Mouse (Mus musculus) heart, postnatal 0 days (tissue): ENCODE results near the gene Cd22. TPM values are rescaled to one million over a fixed set of nuclear protein-coding genes. Genes with fewer than 3 reads are reported as not detected.
"Not testable (repeated sequence)": the region's sequence is repeated elsewhere in the genome, so short reads cannot be mapped to it uniquely, and the experiment has no call there.

Experiments
- ATAC-seq: fragments of 200-750 bp; cut with Nextera tagmentation; 2 replicates; pipeline ENCODE4 v1.8.0; 2017; ENCODE audit warnings: low read depth, moderate number of reproducible peaks, moderate library complexity; ENCODE audit not compliant: insufficient read depth
- DNase-seq: peaks from one replicate; pipeline ENCODE4 v3.0.0-alpha.2; 2016; ENCODE audit warnings: low spot score
- H3K27ac ChIP-seq: fragments of 300-500 bp; sonication (generic); 2 replicates; pipeline ENCODE4 v1.5.1; 2014; ENCODE audit warnings: low read depth, mild to moderate bottlenecking
- H3K27me3 ChIP-seq: fragments of 300-500 bp; sonication (generic); 2 replicates; pipeline ENCODE4 v1.6.1; 2014; ENCODE audit warnings: low read length, mixed read lengths; ENCODE audit not compliant: control insufficient read depth, insufficient read depth
- H3K36me3 ChIP-seq: fragments of 300-500 bp; sonication (generic); replicated peaks from 2 replicates; pipeline ENCODE4 v1.6.1; 2014; ENCODE audit warnings: low read length, mixed read lengths; ENCODE audit not compliant: control insufficient read depth, insufficient read depth
- H3K4me1 ChIP-seq: fragments of 300-500 bp; sonication (generic); 2 replicates; pipeline ENCODE4 v1.6.1; 2014; ENCODE audit warnings: antibody characterized with exemption; ENCODE audit not compliant: control insufficient read depth, insufficient read depth
- H3K4me2 ChIP-seq: fragments of 300-500 bp; sonication (generic); 2 replicates; pipeline ENCODE4 v1.6.1; 2014; ENCODE audit warnings: low read depth, mild to moderate bottlenecking, low read length, moderate library complexity
- H3K4me3 ChIP-seq: fragments of 300-500 bp; sonication (generic); 2 replicates; pipeline ENCODE4 v1.5.1; 2014; ENCODE audit warnings: low read depth, low read length
- H3K9ac ChIP-seq: fragments of 300-500 bp; sonication (generic); replicated peaks from 2 replicates; pipeline ENCODE4 v1.6.1; 2014; ENCODE audit warnings: low read depth, low read length, mixed read lengths
- H3K9me3 ChIP-seq: fragments of 300-500 bp; sonication (generic); replicated peaks from 2 replicates; pipeline ENCODE4 v1.6.1; 2016; ENCODE audit warnings: low read length; ENCODE audit not compliant: control insufficient read depth
- CTCF ChIP-seq: IDR thresholded peaks from 2 replicates; pipeline ENCODE4 v1.5.1; 2016; ENCODE audit warnings: antibody characterized with exemption, control low read depth, low read depth
- EP300 ChIP-seq: IDR thresholded peaks from 2 replicates; pipeline ENCODE4 v1.6.1; 2016; ENCODE audit warnings: antibody characterized with exemption, low read depth
- WGBS: fragments of 180-500 bp; shearing (Covaris S2); extraction: QIAGEN DNeasy Blood & Tissue Kit; methylation state at CpG from one replicate; pipeline ENCODE4 v1.1.7; 2014; 5-methylcytosine and 5-hydroxymethylcytosine counted together
- polyA plus RNA-seq: library from polyadenylated mRNA; unstranded; fragments of >200 nt; fragmentation: Nextera tagmentation; extraction: Ambion mirVana; gene quantifications from 2 replicates; pipeline ENCODE4 v1.2.1, GENCODE M21; 2015
- total RNA-seq: library from RNA; depleted of rRNA; stranded (reverse); fragments of >200 nt; gene quantifications from 2 replicates; pipeline ENCODE4 v1.2.3, GENCODE M21; 2014; ENCODE audit warnings: low replicate concordance

Cd22 gene
- total and polyA plus RNA-seq, 2 experiments from 2014 or later = 0.08 TPM; not detected in 1

- H3K4me2 ChIP-seq = no peak overlapping the region
- no peak for DNase-seq
- WGBS = 46% methylated on average over 3 of the region's 3 CpGs
- no peaks in the 10 kb centered on the region for H3K36me3 ChIP-seq
- no peaks in the 10 kb centered on the region for H3K27me3 ChIP-seq
- no peaks in the 10 kb centered on the region for H3K9me3 ChIP-seq
- TF ChIP-seq CTCF (no peak), EP300 (no peak)
- no peak overlapping the region for H3K4me3 ChIP-seq
- peaks cover 10% of the 10 kb centered on the region for H3K4me1 ChIP-seq
- ATAC-seq = no peak
- H3K27ac ChIP-seq = no peak overlapping the region
- H3K9ac ChIP-seq = no peak overlapping the region
Observed at GRCm38 (mm10) chr7:30840306-30840705, 39.8 kb downstream of the Cd22 start.

GRCm38 (mm10) chr7:30837277-30837676 lies 42.9 kb downstream of the Cd22 start:
- H3K9ac ChIP-seq = no peak overlapping the region
- peaks cover 10% of the 10 kb centered on the region for H3K4me1 ChIP-seq
- no peaks in the 10 kb centered on the region for H3K9me3 ChIP-seq
- no peak for DNase-seq
- no peaks in the 10 kb centered on the region for H3K27me3 ChIP-seq
- H3K36me3 ChIP-seq = no peaks in the 10 kb centered on the region
- no peak overlapping the region for H3K27ac ChIP-seq
- no peak overlapping the region for H3K4me3 ChIP-seq
- H3K4me2 ChIP-seq = no peak overlapping the region
- TF ChIP-seq CTCF (no peak), EP300 (no peak)
- ATAC-seq = no peak

DNA sequence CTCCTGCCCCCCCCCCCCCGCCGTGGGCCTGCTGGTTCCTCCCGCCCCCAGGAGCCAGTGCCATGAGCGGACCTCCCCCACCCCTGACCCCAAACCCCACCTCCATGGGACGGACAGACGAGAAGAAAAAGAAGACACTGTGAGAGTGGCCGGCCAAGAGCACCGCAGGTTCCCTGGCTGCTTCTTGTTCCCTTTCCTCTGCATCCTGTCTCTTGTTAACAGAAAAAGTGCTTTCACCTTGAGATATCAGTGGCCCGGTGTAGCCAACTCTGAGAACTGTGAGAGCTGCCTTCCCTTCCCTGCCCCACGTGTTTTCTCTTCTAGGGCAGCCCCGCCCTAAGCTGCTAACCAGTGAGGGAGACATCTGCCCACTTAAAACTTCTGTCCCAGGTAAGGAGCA lies 47.5 kb downstream of the Cd22 start:
- H3K4me2 ChIP-seq, H3K9ac ChIP-seq, H3K36me3 ChIP-seq, DNase-seq, ATAC-seq, H3K9me3 ChIP-seq, H3K4me1 ChIP-seq, H3K4me3 ChIP-seq, H3K27me3 ChIP-seq, H3K27ac ChIP-seq: not testable (repeated sequence)
- WGBS = 17% methylated on average over 7 of the region's 11 CpGs

DNA sequence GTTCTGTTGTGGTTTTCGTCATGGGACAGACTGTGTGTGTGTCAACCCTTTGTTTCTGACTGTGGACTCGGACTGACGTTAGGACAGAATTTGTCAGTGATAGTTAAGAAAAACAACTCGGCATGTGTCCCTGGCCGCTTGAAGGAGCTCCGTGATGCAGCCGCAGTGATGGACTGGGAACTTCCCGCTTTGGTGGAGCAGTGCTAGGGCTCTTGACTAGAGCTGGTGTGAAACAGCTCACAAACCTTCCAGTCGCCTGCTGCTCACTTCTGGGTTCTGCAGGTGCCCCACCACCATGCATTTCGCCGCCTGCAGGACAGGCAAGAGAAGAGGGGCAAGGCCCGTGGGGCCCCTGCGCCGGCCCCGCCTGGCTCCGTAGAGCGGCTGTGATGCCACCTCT lies 47.9 kb downstream of the Cd22 start:
- H3K36me3 ChIP-seq = no peaks in the 10 kb centered on the region
- 43% methylated on average over 16 of the region's 17 CpGs for WGBS
- H3K27ac ChIP-seq = no peak overlapping the region
- no peaks in the 10 kb centered on the region for H3K4me1 ChIP-seq
- H3K9ac ChIP-seq = no peak overlapping the region
- no peaks in the 10 kb centered on the region for H3K27me3 ChIP-seq
- no peak overlapping the region for H3K4me2 ChIP-seq
- no peaks in the 10 kb centered on the region for H3K9me3 ChIP-seq
- no peak for DNase-seq
- no peak for ATAC-seq
- TF ChIP-seq EP300 (no peak), CTCF (no peak)
- H3K4me3 ChIP-seq = no peak overlapping the region

- H3K4me3 ChIP-seq = no peak overlapping the region
- no peak for DNase-seq
- no peak for ATAC-seq
- no peak overlapping the region for H3K4me2 ChIP-seq
- no peaks in the 10 kb centered on the region for H3K27me3 ChIP-seq
- H3K9me3 ChIP-seq = no peaks in the 10 kb centered on the region
- H3K27ac ChIP-seq = no peak overlapping the region
- no peak overlapping the region for H3K9ac ChIP-seq
- TF ChIP-seq CTCF (no peak), EP300 (no peak)
- H3K36me3 ChIP-seq = no peaks in the 10 kb centered on the region
- no peaks in the 10 kb centered on the region for H3K4me1 ChIP-seq
- WGBS = 66% methylated on average over 3 of the region's 3 CpGs
Observed at GRCm38 (mm10) chr7:30829428-30829827, 50.7 kb downstream of the Cd22 start.

- not testable (repeated sequence) for H3K9ac ChIP-seq
Observed at GRCm38 (mm10) chr7:30828871-30829270, 51.3 kb downstream of the Cd22 start.

More at GRCm38 (mm10) chr7:30828871-30829270, 51.3 kb downstream of the Cd22 start:
- H3K9me3 ChIP-seq, H3K4me1 ChIP-seq, ATAC-seq, H3K27me3 ChIP-seq, H3K4me3 ChIP-seq, DNase-seq, H3K27ac ChIP-seq, H3K36me3 ChIP-seq, H3K4me2 ChIP-seq: not testable (repeated sequence)
